Mouse (Mus musculus) heart, postnatal 0 days (tissue): Measurements from ENCODE around the gene Gm20662.

Experiments used
- CTCF ChIP-seq: IDR thresholded peaks from 2 replicates; pipeline ENCODE4 v1.5.1; 2016; ENCODE audit warnings: antibody characterized with exemption, control low read depth, low read depth
- EP300 ChIP-seq: IDR thresholded peaks from 2 replicates; pipeline ENCODE4 v1.6.1; 2016; ENCODE audit warnings: antibody characterized with exemption, low read depth

DNA sequence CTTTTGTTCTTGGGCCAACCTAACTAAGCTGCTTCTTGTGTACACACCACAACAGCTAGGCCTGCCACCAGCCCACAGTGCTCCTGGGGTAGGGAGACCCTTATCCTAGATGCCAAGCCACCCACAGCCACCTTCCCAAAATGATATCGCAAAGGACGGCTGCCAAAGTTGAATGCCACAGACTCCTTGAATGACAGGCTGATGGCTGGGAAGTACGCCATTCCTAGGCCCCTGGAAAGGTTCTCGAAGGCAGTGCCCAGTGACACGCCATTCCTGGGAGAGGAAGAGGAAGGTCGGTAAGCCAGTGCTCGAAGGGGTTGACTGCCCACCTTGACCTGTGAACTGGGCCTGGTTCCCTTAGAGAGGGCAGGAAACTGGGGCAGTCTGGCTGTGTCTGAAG, 73.4 kb downstream of the Gm20662 start:
- TF ChIP-seq CTCF = no peak
- TF ChIP-seq EP300 = no peak
